Mouse (Mus musculus) forebrain, embryonic 10.5 days (tissue): ENCODE measurements around the gene Mtmr4. TPM values are rescaled to one million over a fixed set of nuclear protein-coding genes. Genes with fewer than 3 reads are reported as not detected.

Experiments
- DNase-seq: peaks from one replicate; pipeline ENCODE4 v3.0.0-alpha.2; 2017; ENCODE audit warnings: low spot score; ENCODE audit errors: extremely low spot score
- H3K27ac ChIP-seq: fragments of 300-500 bp; sonication (generic); 2 replicates; pipeline ENCODE4 v1.5.1; 2016; ENCODE audit warnings: mild to moderate bottlenecking
- H3K27me3 ChIP-seq: fragments of 300-500 bp; sonication (generic); 2 replicates; pipeline ENCODE4 v1.6.1; 2016; ENCODE audit warnings: mild to moderate bottlenecking; ENCODE audit not compliant: poor library complexity, severe bottlenecking
- H3K36me3 ChIP-seq: fragments of 300-500 bp; sonication (generic); replicated peaks from 2 replicates; pipeline ENCODE4 v1.6.1; 2016; ENCODE audit warnings: mild to moderate bottlenecking, moderate library complexity
- H3K4me1 ChIP-seq: fragments of 300-500 bp; sonication (generic); 2 replicates; pipeline ENCODE4 v1.6.1; 2016
- H3K4me3 ChIP-seq: fragments of 300-500 bp; sonication (generic); 2 replicates; pipeline ENCODE4 v1.5.1; 2016; ENCODE audit warnings: mild to moderate bottlenecking, moderate library complexity
- H3K9me3 ChIP-seq: fragments of 300-500 bp; sonication (generic); 2 replicates; pipeline ENCODE4 v1.6.1; 2016; ENCODE audit warnings: mild to moderate bottlenecking, moderate library complexity
- WGBS: fragments of 180-500 bp; shearing (Covaris S2); methylation state at CpG from one replicate; pipeline ENCODE4 v1.1.7; 2016; 5-methylcytosine and 5-hydroxymethylcytosine counted together
- polyA plus RNA-seq: library from polyadenylated mRNA; unstranded; fragments of >200 nt; fragmentation: Nextera tagmentation; extraction: Ambion mirVana; gene quantifications from 2 replicates; pipeline ENCODE4 v1.2.1, GENCODE M21; 2016

Mtmr4 gene
- polyA plus RNA-seq, 1 experiment from 2014 or later, result 62.4 TPM

DNA sequence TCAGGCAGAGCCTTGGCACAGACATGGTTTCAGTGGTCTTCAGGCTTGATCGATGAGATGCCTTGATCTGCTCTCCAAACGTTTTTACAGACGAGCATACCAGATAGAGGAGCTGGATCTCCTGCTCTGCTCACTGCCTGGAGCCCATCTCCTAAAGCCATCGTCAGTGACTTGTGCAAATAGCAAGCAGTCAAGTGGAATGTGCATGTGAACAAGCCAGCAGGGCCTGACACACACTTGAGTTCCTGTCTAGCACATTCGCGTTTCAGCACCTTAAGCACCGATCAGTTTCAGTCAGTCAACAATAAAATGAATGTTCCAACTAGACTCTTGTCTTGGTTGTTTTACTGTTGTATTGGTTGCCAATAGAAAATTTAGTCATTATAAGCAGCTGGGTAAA, 67.3 kb downstream of the Mtmr4 start:
- no peak for DNase-seq
- Histone ChIP-seq H3K27ac (no peak overlapping the region), H3K27me3 (peaks cover 20% of the 10 kb centered on the region), H3K36me3 (no peaks in the 10 kb centered on the region), H3K4me3 (no peak overlapping the region), H3K9me3 (no peaks in the 10 kb centered on the region), H3K4me1 (peaks cover 8% of the 10 kb centered on the region)
- WGBS, result 78% methylated on average over 7 of the region's 7 CpGs

DNA sequence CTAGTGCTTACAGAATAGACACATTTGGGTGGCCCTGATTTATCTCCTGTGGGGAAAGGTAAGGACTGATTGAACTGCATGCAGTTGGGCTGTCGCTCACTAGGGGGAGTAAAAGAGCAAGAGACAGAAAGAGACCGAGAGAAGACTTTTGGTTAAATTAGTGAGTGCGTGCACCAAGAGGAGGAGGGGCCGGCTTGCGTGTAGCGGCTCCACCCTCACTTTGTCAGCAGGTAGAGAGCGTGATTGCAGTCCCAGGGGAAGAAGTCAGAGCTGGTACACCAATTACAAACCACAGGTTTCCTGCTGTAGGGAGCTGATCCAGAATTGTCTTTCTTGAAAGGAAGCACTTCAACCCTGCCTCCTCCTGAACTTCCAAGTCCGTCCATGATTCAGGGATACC, 70.4 kb downstream of the Mtmr4 start, which contains the start of gene Rnf43:
TSS of gene Rnf43 (plus strand) at position 316 of the 400 bp plus-strand sequence.
- Histone ChIP-seq H3K27ac (no peak within 1 kb of the TSS), H3K9me3 (no peaks in the 10 kb centered on the region), H3K36me3 (no peaks in the 10 kb centered on the region), H3K27me3 (peaks cover 26% of the 10 kb centered on the region), H3K4me3 (peak within 1 kb of the TSS; percentile 47), H3K4me1 (peaks cover 8% of the 10 kb centered on the region)
- peak; percentile 81 for DNase-seq
- under 1% methylated on average over 8 of the region's 8 CpGs for WGBS

DNA sequence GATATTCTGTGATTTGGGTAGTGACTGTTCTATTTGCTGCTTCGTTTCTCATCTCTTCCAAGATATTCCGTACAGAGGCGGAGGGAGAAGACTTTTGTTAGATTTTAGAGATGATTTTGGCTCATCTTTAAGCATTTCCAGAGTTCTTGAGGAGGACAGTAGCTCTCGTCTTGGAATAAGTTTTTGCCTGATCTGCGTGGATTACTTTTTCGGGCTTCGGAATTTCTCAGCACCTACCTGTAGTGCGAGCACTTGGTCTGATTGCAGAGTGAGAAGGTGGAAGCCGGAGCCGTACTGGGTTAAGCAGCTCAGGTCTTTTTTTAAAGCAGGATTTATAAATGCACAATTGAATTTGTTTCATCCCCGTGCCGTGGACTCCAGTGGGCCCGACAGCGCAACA, 70.9 kb downstream of the Mtmr4 start:
- 13% methylated on average over 14 of the region's 14 CpGs for WGBS

DNA sequence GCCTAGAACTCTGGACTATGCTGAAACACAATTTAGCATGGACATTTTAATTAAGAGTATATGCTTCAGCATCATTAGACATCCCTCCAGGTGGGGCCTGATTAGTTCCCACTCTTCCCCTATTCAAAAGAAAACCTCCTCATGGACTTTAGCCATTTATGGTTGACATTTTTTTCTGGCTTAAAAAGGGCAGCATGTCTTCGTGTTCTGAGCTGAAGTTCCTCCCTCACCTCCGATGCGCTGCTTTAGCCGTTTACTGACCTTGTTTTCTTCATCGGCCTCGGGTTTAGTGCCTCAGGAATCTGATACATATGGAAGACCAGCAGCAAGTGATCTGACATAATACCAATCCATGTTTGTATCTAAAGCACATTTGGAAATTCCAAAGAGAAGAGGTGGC, 72.0 kb downstream of the Mtmr4 start:
- peaks cover 8% of the 10 kb centered on the region for H3K4me1 ChIP-seq
- DNase-seq, result no peak
- H3K4me3 ChIP-seq, result no peak overlapping the region
- WGBS, result 79% methylated on average over 6 of the region's 6 CpGs
- H3K27me3 ChIP-seq, result peaks cover 26% of the 10 kb centered on the region
- H3K9me3 ChIP-seq, result no peaks in the 10 kb centered on the region
- H3K36me3 ChIP-seq, result no peaks in the 10 kb centered on the region
- H3K27ac ChIP-seq, result no peak overlapping the region

More for the DNA sequence above, 70.9 kb downstream of the Mtmr4 start:
- DNase-seq, result no peak
- Histone ChIP-seq H3K4me1 (peaks cover 8% of the 10 kb centered on the region), H3K27me3 (peaks cover 26% of the 10 kb centered on the region), H3K27ac (no peak overlapping the region), H3K36me3 (no peaks in the 10 kb centered on the region), H3K4me3 (peak overlapping the region; percentile 47), H3K9me3 (no peaks in the 10 kb centered on the region)

DNA sequence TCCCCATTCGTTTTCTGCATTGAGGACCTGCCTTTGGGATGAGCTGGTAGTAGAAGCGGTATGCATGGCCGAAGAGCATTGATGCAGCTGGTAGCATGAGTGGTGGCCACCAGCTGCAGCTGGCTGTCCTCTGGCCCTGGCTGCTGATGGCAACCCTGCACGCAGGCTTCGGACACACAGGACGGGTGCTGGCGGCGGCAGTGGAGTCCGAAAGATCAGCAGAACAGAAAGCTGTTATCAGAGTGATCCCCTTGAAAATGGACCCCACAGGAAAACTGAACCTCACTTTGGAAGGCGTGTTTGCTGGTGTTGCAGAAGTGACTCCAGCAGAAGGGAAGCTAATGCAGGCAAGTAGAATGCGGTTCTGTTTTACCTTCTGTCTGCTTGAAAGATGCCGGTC, 72.6 kb downstream of the Mtmr4 start:
- 82% methylated on average over 12 of the region's 12 CpGs for WGBS
- no peak for DNase-seq
- Histone ChIP-seq H3K36me3 (no peaks in the 10 kb centered on the region), H3K27ac (no peak overlapping the region), H3K27me3 (peaks cover 26% of the 10 kb centered on the region), H3K4me1 (peaks cover 8% of the 10 kb centered on the region), H3K9me3 (no peaks in the 10 kb centered on the region), H3K4me3 (no peak overlapping the region)

DNA sequence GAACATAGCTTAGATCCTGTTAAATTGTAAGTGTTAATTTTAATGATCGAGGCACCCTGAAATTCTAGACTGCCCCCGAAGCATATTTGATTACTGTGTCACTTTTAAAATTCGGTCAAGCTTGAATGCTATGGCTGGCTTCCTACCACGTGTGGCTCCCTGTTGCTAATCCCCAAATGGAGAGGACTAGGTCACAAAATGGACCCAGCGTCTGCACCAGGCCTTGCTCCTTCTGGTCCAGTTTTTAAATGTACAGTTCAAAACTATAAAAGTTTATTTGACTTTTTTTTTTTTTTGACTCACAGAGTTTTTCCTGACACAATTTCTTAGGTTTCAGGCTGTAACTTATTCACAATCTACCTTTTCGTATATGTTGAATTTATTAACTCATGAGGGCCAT, 73.3 kb downstream of the Mtmr4 start:
- Histone ChIP-seq H3K4me3 (no peak overlapping the region), H3K27ac (no peak overlapping the region), H3K36me3 (no peaks in the 10 kb centered on the region), H3K4me1 (peaks cover 8% of the 10 kb centered on the region), H3K27me3 (peaks cover 26% of the 10 kb centered on the region), H3K9me3 (no peaks in the 10 kb centered on the region)
- WGBS, result 75% methylated on average over 6 of the region's 6 CpGs
- DNase-seq, result no peak

DNA sequence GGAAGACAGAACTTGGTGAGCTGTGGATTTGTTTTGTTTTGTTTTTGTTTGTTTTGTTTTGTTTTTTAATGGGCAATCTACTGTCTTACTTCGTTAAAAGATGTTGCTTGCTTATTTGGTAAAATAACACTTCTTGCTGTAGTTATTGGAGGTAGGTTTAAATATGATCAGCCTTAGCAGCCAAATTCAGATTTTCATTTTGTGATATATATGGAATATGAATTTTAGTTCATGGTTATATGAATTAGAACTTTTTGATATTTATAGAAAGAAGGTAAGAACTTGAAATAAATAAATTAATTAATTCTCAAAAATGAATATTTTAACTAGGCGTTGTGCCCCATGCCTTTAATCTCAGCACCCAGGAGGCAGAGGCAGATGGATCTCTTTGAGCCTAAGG, 73.7 kb downstream of the Mtmr4 start:
- Histone ChIP-seq H3K4me3 (no peak overlapping the region), H3K36me3 (no peaks in the 10 kb centered on the region), H3K9me3 (no peaks in the 10 kb centered on the region), H3K27me3 (peaks cover 26% of the 10 kb centered on the region), H3K27ac (no peak overlapping the region), H3K4me1 (peaks cover 8% of the 10 kb centered on the region)
- 90% methylated on average over 2 of the region's 2 CpGs for WGBS
- DNase-seq, result no peak

Other genes with a start within 250 kb of the Mtmr4 start
- gene Ppm1e, start 233.1 kb upstream of the Mtmr4 start, polyA plus RNA-seq, result 4.7 and 5.2 TPM in 2 replicates
- gene Rad51c, start 187.2 kb upstream of the Mtmr4 start, polyA plus RNA-seq, result 13.3 and 15.1 TPM in 2 replicates
- gene Tex14, start 187.1 kb upstream of the Mtmr4 start, polyA plus RNA-seq, result not detected in 2 replicates
- not detected in 2 replicates for gene Gm11492, start 25.5 kb upstream of the Mtmr4 start, polyA plus RNA-seq
- 7.6 and 8.1 TPM in 2 replicates for gene Sept4, start 23.3 kb upstream of the Mtmr4 start, polyA plus RNA-seq
- gene Hsf5, start 25.0 kb downstream of the Mtmr4 start, polyA plus RNA-seq, result 0.31 and 0.38 TPM in 2 replicates
- gene Rnf43, start 70.6 kb downstream of the Mtmr4 start, polyA plus RNA-seq, result 1.1 and 1.9 TPM in 2 replicates
- 153 and 160 TPM in 2 replicates for gene Supt4a, start 145.4 kb downstream of the Mtmr4 start, polyA plus RNA-seq
- gene Tspoap1, start 168.4 kb downstream of the Mtmr4 start, polyA plus RNA-seq, result 11.0 and 11.1 TPM in 2 replicates
- gene Mpo, start 201.4 kb downstream of the Mtmr4 start, polyA plus RNA-seq, result 4.5 and 5.1 TPM in 2 replicates
- 0.06 and 0.14 TPM in 2 replicates for gene Lpo, start 236.1 kb downstream of the Mtmr4 start, polyA plus RNA-seq